Mouse (Mus musculus) cerebellum, adult 2 months (tissue): ENCODE results near the gene Plppr1.
"Not testable (repeated sequence)": the region's sequence is repeated elsewhere in the genome, so short reads cannot be mapped to it uniquely, and the experiment has no call there.

ENCODE experiments used
- CTCF ChIP-seq: fragments of 200-500 bp; IDR thresholded peaks from 2 replicates; pipeline ENCODE4 v1.5.1; 2011; ENCODE audit warnings: low read depth, mild to moderate bottlenecking, control low read depth, low read length, moderate library complexity, borderline replicate concordance; ENCODE audit not compliant: insufficient read depth
- POLR2A ChIP-seq: fragments of 200-500 bp; IDR thresholded peaks from 2 replicates; pipeline ENCODE4 v1.6.1; 2011; ENCODE audit warnings: low read length, control low read depth, borderline replicate concordance; ENCODE audit not compliant: insufficient read depth

- not testable (repeated sequence) for TF ChIP-seq CTCF, POLR2A
These were observed 309.0 kb downstream of the Plppr1 start for GRCm38 (mm10) chr4:49368046-49368445.
